Mouse (Mus musculus) testis, postnatal 10 days (tissue): ENCODE results near the gene Zcchc13.
A peak's percentile ranks its signal among the peaks of the same experiment; 100 is the strongest.
"Not testable (repeated sequence)": the region's sequence is repeated elsewhere in the genome, so short reads cannot be mapped to it uniquely, and the experiment has no call there.

Experiments
- DNase-seq: peaks from one replicate; pipeline ENCODE4 v3.0.0; 2021; ENCODE audit warnings: low spot score

Zcchc13 gene

DNA sequence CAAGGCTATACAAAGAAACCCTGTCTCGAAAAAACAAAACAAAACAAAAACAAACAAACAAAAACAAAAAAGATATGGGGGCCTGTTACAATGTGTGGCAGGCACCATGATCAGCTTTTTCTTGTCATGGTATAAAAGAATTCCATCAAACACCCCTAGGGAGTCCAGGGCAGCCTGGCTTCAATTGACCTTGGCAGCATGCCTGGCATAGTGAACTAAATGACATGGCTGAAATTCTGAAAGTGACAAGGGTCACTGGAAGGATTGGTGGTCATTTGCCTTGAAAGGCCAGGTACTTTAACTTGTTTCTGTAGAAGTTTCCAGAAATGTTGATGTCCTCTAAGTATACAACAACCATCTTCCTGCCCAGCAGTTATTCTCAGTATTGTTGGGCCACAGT, 13.9 kb downstream of the Zcchc13 start:
- no peak for DNase-seq

DNA sequence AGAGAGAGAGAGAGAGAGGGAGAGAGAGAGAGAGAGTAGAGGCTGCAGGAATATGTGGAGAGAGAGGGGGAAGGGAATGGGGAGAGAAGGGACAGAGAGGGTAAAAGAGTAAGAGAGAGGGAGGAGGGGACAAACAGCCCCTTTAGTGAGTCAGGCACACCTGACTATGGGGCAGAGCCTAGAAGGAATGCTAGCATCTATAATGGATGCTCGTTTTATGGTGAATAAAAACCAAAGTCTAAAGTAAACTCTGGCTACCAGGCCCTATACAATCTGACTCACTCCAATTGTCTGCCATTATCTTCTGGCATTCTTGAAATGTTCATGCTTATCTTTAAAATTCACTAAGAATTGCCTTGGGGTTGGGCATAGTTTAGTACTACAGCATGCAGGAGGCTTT, 21.7 kb downstream of the Zcchc13 start:
- no peak for DNase-seq

DNA sequence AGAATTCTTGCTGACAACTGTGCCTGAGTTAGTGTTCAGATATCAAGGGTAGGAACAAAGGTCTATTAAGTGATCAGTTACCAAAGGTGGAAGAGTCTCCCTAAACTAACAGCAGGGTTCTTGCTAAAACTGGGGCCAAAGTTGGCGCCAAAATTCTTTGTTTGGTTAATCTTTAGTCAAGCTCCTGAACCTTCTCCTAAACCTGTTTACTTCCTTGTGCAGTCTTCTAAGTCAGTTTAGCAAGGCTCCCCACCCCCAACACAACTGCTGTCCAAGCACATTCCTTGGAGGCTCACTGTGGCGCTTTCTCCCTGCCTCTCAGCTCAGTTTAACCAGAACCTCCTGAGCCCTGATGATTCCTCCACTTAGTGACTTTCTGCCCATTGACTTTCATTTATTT, 22.6 kb downstream of the Zcchc13 start:
- DNase-seq: peak; percentile 36

DNA sequence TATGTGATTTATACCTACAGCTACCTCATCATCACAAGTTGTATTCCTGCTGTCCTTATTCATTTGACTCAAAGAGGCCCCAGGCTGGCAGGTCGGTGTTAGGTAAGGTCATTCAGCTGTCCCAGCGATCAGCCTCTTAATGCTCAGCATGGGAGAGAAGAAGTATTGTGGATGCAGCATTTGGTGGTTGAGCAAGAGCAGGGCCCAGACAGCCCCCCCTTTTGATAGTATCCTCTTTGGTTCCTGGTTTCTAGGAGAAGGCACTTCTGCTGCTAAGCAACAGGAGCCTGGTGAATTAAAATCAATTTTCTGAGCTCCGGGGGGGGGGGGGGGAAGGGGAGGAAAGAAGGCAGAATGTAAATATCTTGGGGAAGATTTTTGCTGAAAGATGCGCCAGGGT, 28.6 kb downstream of the Zcchc13 start:
- no peak for DNase-seq

DNA sequence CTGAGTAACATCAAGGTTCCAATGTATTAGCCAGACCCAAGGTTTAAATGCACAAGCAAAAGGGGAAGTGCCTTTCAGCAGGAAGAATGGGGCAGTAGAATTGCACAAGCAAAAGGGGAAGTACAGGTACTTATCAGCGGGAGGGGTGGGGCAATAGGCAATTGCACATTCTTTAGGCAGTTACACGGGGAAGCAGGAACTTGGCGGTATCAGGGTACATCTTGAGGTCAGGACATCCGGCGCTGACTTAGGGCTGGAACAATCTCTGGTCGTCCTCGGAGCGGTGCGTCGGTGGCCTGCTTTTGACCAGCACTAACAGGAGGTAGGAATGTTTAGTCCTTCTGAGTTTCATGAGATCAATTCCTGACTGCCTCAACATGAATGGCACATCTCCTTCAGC, 34.1 kb downstream of the Zcchc13 start:
- DNase-seq: not testable (repeated sequence)

DNA sequence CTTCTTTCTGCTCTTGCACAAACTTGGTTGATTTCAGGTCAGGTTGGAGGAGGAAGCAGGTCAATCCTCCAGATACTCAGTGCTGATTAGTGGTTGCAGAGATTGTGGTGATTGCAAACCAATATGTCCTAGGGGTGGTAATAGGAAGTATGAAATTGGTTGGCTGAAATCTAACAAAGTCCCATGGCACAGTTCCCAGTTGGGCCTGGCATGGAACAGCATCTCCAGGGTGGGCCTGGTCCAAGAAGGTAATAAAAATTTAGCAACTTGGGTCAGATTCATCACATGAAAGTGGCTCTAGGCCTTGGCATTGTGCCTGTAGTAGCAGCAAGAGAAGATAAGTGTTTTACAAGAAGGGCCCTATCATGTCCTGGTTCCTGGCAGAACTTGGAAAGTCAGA, 39.9 kb downstream of the Zcchc13 start:
- no peak for DNase-seq

DNA sequence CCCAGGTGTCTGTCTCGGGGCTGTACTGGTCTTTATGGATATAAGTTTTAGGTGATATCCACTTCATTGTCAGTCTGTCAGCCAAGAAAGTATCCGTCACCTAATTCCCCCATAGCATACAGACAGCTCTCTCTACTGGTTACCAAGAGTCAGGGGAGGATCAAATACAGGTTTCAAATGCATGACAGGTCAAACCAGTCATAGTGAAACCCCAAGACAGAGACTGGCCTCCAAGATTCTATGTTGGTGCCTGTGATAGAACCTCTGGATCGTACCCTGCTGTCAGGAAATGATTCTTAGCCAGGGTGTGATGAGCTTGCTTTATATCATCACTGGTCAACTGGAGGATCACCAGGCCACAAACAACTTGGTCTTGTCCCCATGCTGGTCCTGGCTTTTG, 43.4 kb downstream of the Zcchc13 start:
- no peak for DNase-seq

DNA sequence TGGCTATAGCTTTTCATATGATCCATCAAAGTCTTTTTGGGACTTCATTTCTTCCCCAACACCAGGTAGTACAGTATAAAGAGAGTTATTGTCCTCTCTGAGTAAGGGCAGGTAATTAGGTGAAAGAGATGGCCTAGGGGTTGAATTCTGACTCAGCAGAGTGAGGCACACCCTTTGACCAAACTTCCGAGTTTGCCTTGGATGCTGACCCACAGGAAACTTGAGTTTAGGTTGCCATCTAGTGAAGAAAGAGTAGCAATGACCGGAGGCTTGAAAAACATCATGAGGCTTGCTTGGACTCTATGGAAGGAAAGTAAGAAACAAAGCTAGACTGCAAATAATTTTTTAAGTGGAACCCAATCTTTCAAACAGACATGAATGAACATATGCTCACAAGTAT, 44.3 kb downstream of the Zcchc13 start:
- DNase-seq: no peak
